Mouse (Mus musculus) left cerebral cortex, adult 8-10 months (tissue): ENCODE measurements around the gene Brat1. TPM values are rescaled to one million over a fixed set of nuclear protein-coding genes. Genes with fewer than 3 reads are reported as not detected.
A peak's percentile ranks its signal among the peaks of the same experiment; 100 is the strongest.
"Not testable (repeated sequence)": the region's sequence is repeated elsewhere in the genome, so short reads cannot be mapped to it uniquely, and the experiment has no call there.

ENCODE experiments used
- DNase-seq, 2 experiments: peaks; one replicate each; pipeline ENCODE4 v3.0.0; 2022; ENCODE audit warnings: low spot score in 2 of 2
- total RNA-seq, 4 experiments: library from RNA; stranded (reverse); gene quantifications; 2 replicates each; pipeline ENCODE4 v1.2.4; 2022

The Brat1 gene
- total RNA-seq = 10 to 100 TPM; 20.0 to 21.1 (median 21.0) TPM

GRCm38 (mm10) chr5:140704378-140705251 lies at the start of gene Brat1:
Gene Brat1, plus strand, starts transcription at chr5:140705011.
- peak; percentile 96 to 100 for DNase-seq

GRCm38 (mm10) chr5:140659607-140660272 lies 45.1 kb upstream of the Brat1 start:
- peak; percentile 59 to 93 for DNase-seq

GRCm38 (mm10) chr5:140660398-140660797 lies 44.4 kb upstream of the Brat1 start:
- DNase-seq = no peak

GRCm38 (mm10) chr5:140661427-140661826 lies 43.4 kb upstream of the Brat1 start:
- DNase-seq = no peak

GRCm38 (mm10) chr5:140661875-140662643 lies 42.8 kb upstream of the Brat1 start:
- peak in 1 of 2 experiments; percentile 65 for DNase-seq

GRCm38 (mm10) chr5:140662741-140663592 lies 41.8 kb upstream of the Brat1 start:
- no peak for DNase-seq

GRCm38 (mm10) chr5:140663621-140664180 lies 41.1 kb upstream of the Brat1 start:
- no peak for DNase-seq

GRCm38 (mm10) chr5:140672115-140672514 lies 32.7 kb upstream of the Brat1 start:
- DNase-seq = no peak

- DNase-seq = not testable (repeated sequence)
Observed at GRCm38 (mm10) chr5:140672603-140673002, 32.2 kb upstream of the Brat1 start.

GRCm38 (mm10) chr5:140674036-140674435 lies 30.8 kb upstream of the Brat1 start:
- DNase-seq = no peak

GRCm38 (mm10) chr5:140675079-140675478 lies 29.7 kb upstream of the Brat1 start:
- no peak for DNase-seq

- DNase-seq = peak in 1 of 2 experiments; percentile 65
Observed at GRCm38 (mm10) chr5:140675640-140676039, 29.2 kb upstream of the Brat1 start.

- no peak for DNase-seq
Observed at GRCm38 (mm10) chr5:140677137-140677536, 27.7 kb upstream of the Brat1 start.

- no peak for DNase-seq
Observed at GRCm38 (mm10) chr5:140680051-140680450, 24.8 kb upstream of the Brat1 start.

GRCm38 (mm10) chr5:140680950-140681349 lies 23.9 kb upstream of the Brat1 start:
- no peak for DNase-seq

GRCm38 (mm10) chr5:140682113-140682512 lies 22.7 kb upstream of the Brat1 start:
- DNase-seq = no peak

- no peak for DNase-seq
Observed at GRCm38 (mm10) chr5:140684343-140685148, 20.3 kb upstream of the Brat1 start.

GRCm38 (mm10) chr5:140688434-140688833 lies 16.4 kb upstream of the Brat1 start:
- peak in 1 of 2 experiments; percentile 64 for DNase-seq

GRCm38 (mm10) chr5:140695987-140696386 lies 8.8 kb upstream of the Brat1 start:
- no peak for DNase-seq

GRCm38 (mm10) chr5:140699776-140700175 lies 5.0 kb upstream of the Brat1 start:
- DNase-seq = no peak
